Mouse (Mus musculus) heart, postnatal 14 days (tissue): ENCODE measurements at regions not wholly inside any gene's neighbourhood (a gene's known extent, or its start where the extent isn't known, plus 50 kb on each side); places are given as distances from the start of the nearest gene placed in this dataset.

Experiments used
- DNase-seq, 2 experiments: peaks; one replicate each; pipeline ENCODE4 v3.0.0; 2021 to 2022
- intact Hi-C: fragments of 180-260 bp; cut with DNase I; formaldehyde crosslinking; loops from one replicate; pipeline ENCODE4 v1.15.1; 2025

- intact Hi-C loops = loop anchor here (5.0 kb wide), 1 partner anchor 58 kb away; no protein-coding TSS in a partner anchor
- no peak for DNase-seq
Measured at GRCm38 (mm10) chr4:101350222-101350621, 68.9 kb upstream of the Ak4 start.

GRCm38 (mm10) chr4:101349413-101349812 lies 69.7 kb upstream of the Ak4 start:
- peak in 1 of 2 experiments; percentile 77 for DNase-seq
- intact Hi-C loops = loop anchor here (2.0 kb wide), 1 partner anchor 107 kb away; no protein-coding TSS in a partner anchor

GRCm38 (mm10) chr4:101347309-101347708 lies 71.8 kb upstream of the Ak4 start:
- DNase-seq = no peak
- intact Hi-C loops = no loop called here

GRCm38 (mm10) chr4:101342071-101342762 lies 76.9 kb upstream of the Ak4 start:
- DNase-seq = no peak
- intact Hi-C loops = no loop called here

- intact Hi-C loops = no loop called here
- DNase-seq = no peak
Measured at GRCm38 (mm10) chr4:101340741-101341140, 75.7 kb upstream of the Jak1 start.

GRCm38 (mm10) chr4:101338211-101338610 lies 73.1 kb upstream of the Jak1 start:
- no peak for DNase-seq
- intact Hi-C loops = no loop called here

- intact Hi-C loops = no loop called here
- no peak for DNase-seq
Measured at GRCm38 (mm10) chr4:101336811-101337210, 71.7 kb upstream of the Jak1 start.

- no peak for DNase-seq
- intact Hi-C loops = no loop called here
Measured at GRCm38 (mm10) chr4:101336371-101336770, 71.3 kb upstream of the Jak1 start.

- no peak for DNase-seq
- intact Hi-C loops = no loop called here
Measured at GRCm38 (mm10) chr4:101333868-101334267, 68.8 kb upstream of the Jak1 start.

- DNase-seq = peak in 1 of 2 experiments; percentile 25
- intact Hi-C loops = no loop called here
Measured at GRCm38 (mm10) chr4:101333036-101333435, 68.0 kb upstream of the Jak1 start.

GRCm38 (mm10) chr4:101331231-101331630 lies 66.1 kb upstream of the Jak1 start:
- intact Hi-C loops = no loop called here
- DNase-seq = no peak

GRCm38 (mm10) chr4:101329060-101329459 lies 64.0 kb upstream of the Jak1 start:
- no peak for DNase-seq
- intact Hi-C loops = no loop called here

GRCm38 (mm10) chr4:101326067-101326466 lies 61.0 kb upstream of the Jak1 start:
- DNase-seq = no peak
- intact Hi-C loops = no loop called here

- intact Hi-C loops = no loop called here
- DNase-seq = no peak
Measured at GRCm38 (mm10) chr4:101321731-101322130, 56.6 kb upstream of the Jak1 start.

GRCm38 (mm10) chr4:101320587-101320986 lies 55.5 kb upstream of the Jak1 start:
- intact Hi-C loops = no loop called here
- DNase-seq = peak; percentile 25 to 28

- intact Hi-C loops = no loop called here
- DNase-seq = no peak
Measured at GRCm38 (mm10) chr4:101319681-101320220, 54.7 kb upstream of the Jak1 start.

GRCm38 (mm10) chr4:101318836-101319235 lies 53.8 kb upstream of the Jak1 start:
- intact Hi-C loops = no loop called here
- DNase-seq = no peak

- no peak for DNase-seq
- intact Hi-C loops = no loop called here
Measured at GRCm38 (mm10) chr4:101316061-101316460, 51.0 kb upstream of the Jak1 start.
